Mouse (Mus musculus): Measurements from ENCODE around the gene BC048562. TPM values are rescaled to one million over a fixed set of nuclear protein-coding genes. Genes with fewer than 3 reads are reported as not detected.
A peak's percentile ranks its signal among the peaks of the same experiment; 100 is the strongest.

The BC048562 gene
- polyA plus RNA-seq, 1 experiment from 2014 or later: not detected

- DNase-seq (ENCODE audit: low spot score, missing footprints) (peak; percentile 49), ATAC-seq (ENCODE audit: low FRiP score) (no peak)
- H3K9me3 ChIP-seq (ENCODE audit: control insufficient read depth, low read length): no peaks in the 10 kb centered on the region
- no peak overlapping the region for H3K27ac ChIP-seq (ENCODE audit: low read depth, low read length)
- peaks cover under 1% of the 10 kb centered on the region; the same call in 1 of the 2 replicates for H3K4me1 ChIP-seq (ENCODE audit: control insufficient read depth, insufficient read depth, low read length)
- no peaks in the 10 kb centered on the region for H3K36me3 ChIP-seq (ENCODE audit: control insufficient read depth, insufficient read depth, low read length)
- H3K4me2 ChIP-seq: no peak overlapping the region
- no peak overlapping the region for H3K4me3 ChIP-seq (ENCODE audit: low read depth, low read length)
- no peak overlapping the region for H3K9ac ChIP-seq (ENCODE audit: low read length)
- no peaks in the 10 kb centered on the region for H3K27me3 ChIP-seq (ENCODE audit: control insufficient read depth, insufficient read depth, low read length)
- WGBS: 93% methylated on average over 11 of the region's 11 CpGs
Measured at GRCm38 (mm10) chr9:108441236-108441919, 5.1 kb downstream of the BC048562 start.

DNA sequence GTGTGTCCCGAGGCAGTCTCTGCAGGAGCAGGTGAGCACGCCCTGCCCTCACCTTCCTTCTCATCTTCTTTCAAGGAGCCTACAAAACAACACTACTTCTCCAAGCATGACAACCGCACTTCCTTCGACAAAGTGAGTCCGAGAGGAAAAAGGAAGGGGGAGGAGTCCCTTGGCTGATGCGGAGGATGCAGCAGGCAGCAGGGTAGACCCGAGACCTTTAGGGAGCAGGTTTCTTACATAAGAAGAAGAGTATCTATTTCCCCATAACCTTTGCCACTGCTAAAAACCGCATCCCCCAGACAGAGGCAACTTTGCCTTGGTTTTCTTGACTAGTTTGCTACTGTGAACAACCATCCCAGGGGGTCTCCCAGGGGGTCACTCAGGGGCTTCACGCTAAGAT, 8.8 kb downstream of the BC048562 start:
- ATAC-seq (ENCODE audit: low FRiP score) (no peak), DNase-seq (ENCODE audit: low spot score, missing footprints) (peak; percentile 49)
- Histone ChIP-seq H3K9ac (ENCODE audit: low read length) (no peak overlapping the region), H3K9me3 (ENCODE audit: control insufficient read depth, low read length) (no peaks in the 10 kb centered on the region), H3K27ac (ENCODE audit: low read depth, low read length) (no peak overlapping the region), H3K4me2 (no peak overlapping the region), H3K4me3 (ENCODE audit: low read depth, low read length) (no peak overlapping the region), H3K4me1 (ENCODE audit: control insufficient read depth, insufficient read depth, low read length) (peaks cover 17% of the 10 kb centered on the region), H3K36me3 (ENCODE audit: control insufficient read depth, insufficient read depth, low read length) (no peaks in the 10 kb centered on the region), H3K27me3 (ENCODE audit: control insufficient read depth, insufficient read depth, low read length) (no peaks in the 10 kb centered on the region)
- 73% methylated on average over 9 of the region's 9 CpGs for WGBS

DNA sequence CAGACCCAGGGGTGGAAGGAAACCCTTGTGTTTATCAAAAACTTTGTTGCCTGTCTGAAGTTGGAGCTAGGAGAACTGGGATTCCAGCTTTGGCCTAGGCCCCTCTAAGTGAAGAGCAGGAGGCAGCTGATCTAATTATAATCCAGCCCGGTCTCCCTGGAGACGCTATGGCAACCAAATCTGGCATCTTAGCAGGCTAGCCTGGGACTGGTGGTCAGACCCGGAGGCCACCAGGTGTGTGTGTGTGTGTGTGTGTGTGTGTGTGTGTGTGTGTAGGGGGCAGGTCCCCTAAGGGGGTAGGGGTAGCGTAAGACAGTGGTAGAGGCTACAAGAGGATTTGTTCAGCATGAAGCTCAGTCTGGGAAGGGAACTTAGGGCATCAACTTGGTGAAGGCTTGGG, 13.6 kb downstream of the BC048562 start:
- Histone ChIP-seq H3K4me3 (ENCODE audit: low read depth, low read length) (peak overlapping the region; percentile 12; the same call in 1 of the 2 replicates), H3K27me3 (ENCODE audit: control insufficient read depth, insufficient read depth, low read length) (no peaks in the 10 kb centered on the region), H3K9ac (ENCODE audit: low read length) (peak overlapping the region; percentile 11; the same call in 1 of the 2 replicates), H3K36me3 (ENCODE audit: control insufficient read depth, insufficient read depth, low read length) (no peaks in the 10 kb centered on the region), H3K4me1 (ENCODE audit: control insufficient read depth, insufficient read depth, low read length) (peaks cover 37% of the 10 kb centered on the region), H3K4me2 (peak overlapping the region; percentile 94), H3K27ac (ENCODE audit: low read depth, low read length) (peak overlapping the region; percentile 90), H3K9me3 (ENCODE audit: control insufficient read depth, low read length) (no peaks in the 10 kb centered on the region)
- DNase-seq (ENCODE audit: low spot score, missing footprints) (peak; percentile 99), ATAC-seq (ENCODE audit: low FRiP score) (peak; percentile 80)
- WGBS: 18% methylated on average over 4 of the region's 4 CpGs

DNA sequence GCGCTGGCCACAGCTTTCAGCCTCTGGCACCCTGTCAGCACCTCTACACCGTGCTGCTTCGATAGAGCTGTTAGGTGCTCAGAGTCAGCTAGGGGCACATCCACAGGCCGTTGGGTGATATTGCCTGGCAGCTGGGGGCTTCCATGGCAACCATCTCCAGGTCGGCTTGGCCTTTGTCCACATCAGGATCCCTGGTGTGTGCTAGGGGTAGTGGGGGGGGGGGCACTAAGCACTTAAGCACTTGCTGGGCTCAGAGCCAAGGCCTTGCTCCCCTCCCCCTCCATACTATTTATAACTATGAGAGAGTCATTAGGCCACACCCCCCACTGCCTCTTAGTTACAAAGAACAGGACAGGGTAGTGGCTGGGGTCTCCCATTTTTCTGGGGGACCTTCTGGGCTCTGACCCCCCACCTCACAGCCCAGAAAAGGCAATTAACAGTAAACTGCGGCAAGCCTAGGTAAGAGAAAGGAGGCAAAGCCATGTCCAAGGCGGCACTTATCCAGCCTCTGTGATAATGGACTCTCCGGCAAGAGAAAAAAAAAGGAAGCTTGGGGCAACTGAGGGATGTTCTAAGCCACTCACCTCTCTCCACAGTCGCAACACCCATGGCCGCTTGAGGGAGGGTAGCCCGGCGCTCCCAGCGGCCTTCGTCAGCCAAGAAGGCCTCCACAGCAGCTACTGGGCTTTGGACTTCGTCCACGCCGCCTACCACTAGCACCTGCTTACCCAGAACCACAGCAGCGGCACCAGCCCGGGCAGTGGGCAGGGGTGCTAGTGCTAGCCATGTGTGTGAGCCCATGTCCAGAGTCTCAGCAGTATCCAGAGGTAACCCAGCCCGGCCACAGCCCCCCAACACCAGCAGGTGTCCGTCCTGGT, 14.2 kb downstream of the BC048562 start:
- Histone ChIP-seq H3K9me3 (ENCODE audit: control insufficient read depth, low read length) (no peaks in the 10 kb centered on the region), H3K36me3 (ENCODE audit: control insufficient read depth, insufficient read depth, low read length) (no peaks in the 10 kb centered on the region), H3K4me3 (ENCODE audit: low read depth, low read length) (peak overlapping the region; percentile 12; the same call in 1 of the 2 replicates), H3K9ac (ENCODE audit: low read length) (peak overlapping the region; percentile 11; the same call in 1 of the 2 replicates), H3K4me2 (peak overlapping the region; percentile 94), H3K27me3 (ENCODE audit: control insufficient read depth, insufficient read depth, low read length) (no peaks in the 10 kb centered on the region), H3K4me1 (ENCODE audit: control insufficient read depth, insufficient read depth, low read length) (peaks cover 37% of the 10 kb centered on the region), H3K27ac (ENCODE audit: low read depth, low read length) (peak overlapping the region; percentile 90)
- DNase-seq (ENCODE audit: low spot score, missing footprints) (peak; percentile 92), ATAC-seq (ENCODE audit: low FRiP score) (peak; percentile 78)
- 57% methylated on average over 21 of the region's 21 CpGs for WGBS

DNA sequence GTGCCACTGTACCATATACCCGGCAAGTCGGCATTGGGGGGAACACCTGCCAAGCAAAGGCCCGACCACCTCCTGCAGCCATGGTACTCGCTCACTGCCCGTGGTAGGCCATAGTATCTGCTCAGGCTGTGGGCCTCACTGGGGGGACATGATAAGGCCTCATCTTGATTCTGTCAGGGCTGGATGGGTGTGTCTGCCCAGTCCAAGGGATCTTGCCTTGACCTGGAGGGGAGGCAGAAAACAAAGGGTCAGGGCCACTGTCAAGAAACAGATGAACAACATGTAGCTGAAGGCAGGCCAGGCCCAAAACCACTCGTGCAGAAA, 14.8 kb downstream of the BC048562 start:
- H3K4me1 ChIP-seq (ENCODE audit: control insufficient read depth, insufficient read depth, low read length): peaks cover 37% of the 10 kb centered on the region
- no peaks in the 10 kb centered on the region for H3K9me3 ChIP-seq (ENCODE audit: control insufficient read depth, low read length)
- no peaks in the 10 kb centered on the region for H3K27me3 ChIP-seq (ENCODE audit: control insufficient read depth, insufficient read depth, low read length)

GRCm38 (mm10) chr9:108451519-108452160, 15.4 kb downstream of the BC048562 start:
- peak overlapping the region; percentile 75 for H3K9ac ChIP-seq (ENCODE audit: low read length)
- peak overlapping the region; percentile 94 for H3K4me2 ChIP-seq
- H3K27ac ChIP-seq (ENCODE audit: low read depth, low read length): no peak overlapping the region
- ATAC-seq (ENCODE audit: low FRiP score): no peak
- peaks cover 37% of the 10 kb centered on the region for H3K4me1 ChIP-seq (ENCODE audit: control insufficient read depth, insufficient read depth, low read length)
- WGBS: 47% methylated on average over 6 of the region's 6 CpGs
- peak; percentile 84 for DNase-seq (ENCODE audit: low spot score, missing footprints)
- no peaks in the 10 kb centered on the region for H3K9me3 ChIP-seq (ENCODE audit: control insufficient read depth, low read length)
- no peaks in the 10 kb centered on the region for H3K27me3 ChIP-seq (ENCODE audit: control insufficient read depth, insufficient read depth, low read length)
- no peaks in the 10 kb centered on the region for H3K36me3 ChIP-seq (ENCODE audit: control insufficient read depth, insufficient read depth, low read length)
- H3K4me3 ChIP-seq (ENCODE audit: low read depth, low read length): peak overlapping the region; percentile 57

More for the DNA sequence above, 14.8 kb downstream of the BC048562 start:
- Histone ChIP-seq H3K36me3 (ENCODE audit: control insufficient read depth, insufficient read depth, low read length) (no peaks in the 10 kb centered on the region), H3K9ac (ENCODE audit: low read length) (peak overlapping the region; percentile 10; the same call in 1 of the 2 replicates), H3K4me3 (ENCODE audit: low read depth, low read length) (peak overlapping the region; percentile 57; the same call in 1 of the 2 replicates), H3K4me2 (peak overlapping the region; percentile 94), H3K27ac (ENCODE audit: low read depth, low read length) (peak overlapping the region; percentile 90)
- ATAC-seq (ENCODE audit: low FRiP score): no peak
- no peak for DNase-seq (ENCODE audit: low spot score, missing footprints)
- WGBS: 87% methylated on average over 6 of the region's 6 CpGs

DNA sequence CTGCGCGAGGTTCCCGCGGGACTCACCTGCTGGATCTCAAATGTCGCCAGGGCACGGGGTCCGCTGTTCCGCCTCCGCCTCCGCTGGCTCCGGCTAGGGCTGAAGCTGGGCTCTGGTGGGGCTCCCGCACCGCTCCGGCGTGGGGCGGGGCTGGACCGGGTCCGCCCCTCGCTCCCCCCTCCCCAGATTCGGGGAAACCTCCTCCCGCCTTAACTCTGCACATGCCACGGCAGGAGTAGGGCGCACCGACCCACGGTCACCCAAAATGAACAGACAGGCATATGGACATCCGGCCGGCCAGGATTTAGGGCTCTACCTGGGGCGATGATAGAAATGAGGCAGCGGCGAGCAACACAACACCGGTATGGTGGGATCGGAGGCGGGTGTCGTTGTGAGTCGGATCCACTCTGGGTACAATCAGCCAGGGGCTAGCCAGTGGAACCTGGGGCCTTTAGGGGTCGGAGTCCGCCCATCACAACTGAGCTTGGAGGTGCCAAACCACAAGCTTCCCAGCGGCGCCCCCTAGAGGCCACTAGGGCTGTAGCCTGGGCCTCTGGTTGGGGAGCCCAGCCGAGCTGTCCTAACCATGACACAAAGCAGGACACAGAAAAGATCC, 16.1 kb downstream of the BC048562 start:
- H3K4me2 ChIP-seq: peak overlapping the region; percentile 94
- H3K9me3 ChIP-seq (ENCODE audit: control insufficient read depth, low read length): no peaks in the 10 kb centered on the region
- peak overlapping the region; percentile 57 for H3K4me3 ChIP-seq (ENCODE audit: low read depth, low read length)
- peak overlapping the region; percentile 75 for H3K9ac ChIP-seq (ENCODE audit: low read length)
- DNase-seq (ENCODE audit: low spot score, missing footprints): peak; percentile 99
- peak overlapping the region; percentile 21 for H3K27ac ChIP-seq (ENCODE audit: low read depth, low read length)
- under 1% methylated on average over 40 of the region's 40 CpGs for WGBS
- H3K4me1 ChIP-seq (ENCODE audit: control insufficient read depth, insufficient read depth, low read length): peaks cover 37% of the 10 kb centered on the region
- peak; percentile 76 for ATAC-seq (ENCODE audit: low FRiP score)
- H3K27me3 ChIP-seq (ENCODE audit: control insufficient read depth, insufficient read depth, low read length): no peaks in the 10 kb centered on the region
- H3K36me3 ChIP-seq (ENCODE audit: control insufficient read depth, insufficient read depth, low read length): no peaks in the 10 kb centered on the region

GRCm38 (mm10) chr9:108452911-108453310, 16.6 kb downstream of the BC048562 start:
- WGBS: 56% methylated on average over 6 of the region's 6 CpGs
- H3K4me1 ChIP-seq (ENCODE audit: control insufficient read depth, insufficient read depth, low read length): peaks cover 37% of the 10 kb centered on the region
- no peak overlapping the region; the same call in 1 of the 2 replicates for H3K27ac ChIP-seq (ENCODE audit: low read depth, low read length)

More at GRCm38 (mm10) chr9:108452911-108453310, 16.6 kb downstream of the BC048562 start:
- Histone ChIP-seq H3K27me3 (ENCODE audit: control insufficient read depth, insufficient read depth, low read length) (no peaks in the 10 kb centered on the region), H3K36me3 (ENCODE audit: control insufficient read depth, insufficient read depth, low read length) (no peaks in the 10 kb centered on the region), H3K4me3 (ENCODE audit: low read depth, low read length) (peak overlapping the region; percentile 57; the same call in 1 of the 2 replicates), H3K4me2 (peak overlapping the region; percentile 94), H3K9me3 (ENCODE audit: control insufficient read depth, low read length) (no peaks in the 10 kb centered on the region), H3K9ac (ENCODE audit: low read length) (peak overlapping the region; percentile 75)
- peak; percentile 2; the same call in 1 of the 2 replicates for ATAC-seq (ENCODE audit: low FRiP score)
- no peak for DNase-seq (ENCODE audit: low spot score, missing footprints)

All from midbrain, embryonic 11.5 days (tissue).